Mouse (Mus musculus): Measurements from ENCODE around the gene Polrmt. TPM values are rescaled to one million over a fixed set of nuclear protein-coding genes. Genes with fewer than 3 reads are reported as not detected.

The Polrmt gene
- polyA plus RNA-seq, 1 experiment from 2014 or later: 36.5 TPM

DNA sequence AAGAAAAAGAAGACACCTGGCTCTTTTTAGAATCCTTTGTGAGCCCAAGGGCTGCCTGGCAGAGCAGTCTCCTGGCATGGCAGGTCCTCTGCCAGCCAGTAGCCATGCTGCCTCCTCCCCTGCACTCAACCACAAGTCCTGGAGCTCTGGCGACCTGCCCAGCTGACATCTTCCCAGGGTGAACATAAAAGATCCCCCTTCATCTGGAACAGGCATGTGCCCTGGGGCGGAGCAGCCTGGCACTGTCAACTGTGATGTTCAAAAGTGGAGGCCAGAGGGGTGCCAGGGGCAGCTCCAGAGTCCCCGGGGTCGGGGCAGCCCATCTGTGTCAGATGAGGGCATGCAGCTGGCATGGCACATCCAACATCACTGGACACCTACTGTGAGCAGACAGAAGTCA lies 31.4 kb downstream of the Polrmt start:
- no peaks in the 10 kb centered on the region for H3K9me3 ChIP-seq (ENCODE audit: control insufficient read depth, low read length)
- DNase-seq (ENCODE audit: low spot score) (no peak), ATAC-seq (replicated peaks; ENCODE audit: low FRiP score) (no peak)
- H3K9ac ChIP-seq (ENCODE audit: low read depth, low read length): no peak overlapping the region
- H3K36me3 ChIP-seq (ENCODE audit: control insufficient read depth, insufficient read depth, low read length): peaks cover 21% of the 10 kb centered on the region
- no peak overlapping the region for H3K27ac ChIP-seq (ENCODE audit: low read depth, low read length)
- H3K4me2 ChIP-seq: no peak overlapping the region
- peaks cover 50% of the 10 kb centered on the region for H3K27me3 ChIP-seq (replicated peaks; ENCODE audit: control insufficient read depth, insufficient read depth, low read length)
- no peak overlapping the region for H3K4me3 ChIP-seq (ENCODE audit: low read depth, low read length)
- H3K4me1 ChIP-seq (replicated peaks; ENCODE audit: control insufficient read depth, insufficient read depth, low read length): peaks cover 14% of the 10 kb centered on the region
- 61% methylated on average over 4 of the region's 4 CpGs for WGBS

DNA sequence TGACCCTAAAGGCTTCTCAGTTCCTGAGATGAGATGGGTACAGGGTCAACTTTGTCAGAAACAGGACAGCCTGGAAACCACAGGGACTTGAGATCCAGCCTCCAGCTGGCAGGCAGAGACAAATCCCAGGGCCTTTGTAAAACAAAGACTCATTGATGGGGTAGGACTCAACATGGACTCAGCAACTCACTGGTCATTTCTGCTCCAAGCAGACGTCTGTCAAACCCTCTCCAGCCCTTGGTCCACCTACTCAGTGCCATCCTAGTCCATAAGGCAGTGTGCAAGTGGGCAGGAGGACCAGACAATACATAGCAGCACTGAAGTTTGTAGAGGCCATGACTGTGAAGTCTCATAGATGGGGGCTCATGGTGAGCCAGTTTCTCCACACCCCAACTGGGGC lies 33.2 kb downstream of the Polrmt start:
- Histone ChIP-seq H3K4me3 (ENCODE audit: low read depth, low read length) (no peak overlapping the region), H3K9me3 (ENCODE audit: control insufficient read depth, low read length) (no peaks in the 10 kb centered on the region), H3K4me2 (peak overlapping the region; percentile 32), H3K36me3 (ENCODE audit: control insufficient read depth, insufficient read depth, low read length) (peaks cover 34% of the 10 kb centered on the region), H3K27ac (ENCODE audit: low read depth, low read length) (peak overlapping the region; percentile 60), H3K9ac (ENCODE audit: low read depth, low read length) (peak overlapping the region; percentile 11; the same call in 1 of the 2 replicates), H3K27me3 (replicated peaks; ENCODE audit: control insufficient read depth, insufficient read depth, low read length) (peaks cover 37% of the 10 kb centered on the region), H3K4me1 (replicated peaks; ENCODE audit: control insufficient read depth, insufficient read depth, low read length) (peaks cover 28% of the 10 kb centered on the region)
- no peak for DNase-seq (ENCODE audit: low spot score)
- 42% methylated on average over 1 of the region's 1 CpGs for WGBS
- no peak for ATAC-seq (replicated peaks; ENCODE audit: low FRiP score)

GRCm38 (mm10) chr10:79712499-79713126 lies 33.8 kb downstream of the Polrmt start:
- ATAC-seq (replicated peaks; ENCODE audit: low FRiP score): peak; percentile 90
- peak overlapping the region; percentile 32 for H3K4me2 ChIP-seq
- peak overlapping the region; percentile 11; the same call in 1 of the 2 replicates for H3K9ac ChIP-seq (ENCODE audit: low read depth, low read length)
- no peak overlapping the region for H3K4me3 ChIP-seq (ENCODE audit: low read depth, low read length)
- peaks cover 35% of the 10 kb centered on the region for H3K36me3 ChIP-seq (ENCODE audit: control insufficient read depth, insufficient read depth, low read length)
- WGBS: 21% methylated on average over 4 of the region's 6 CpGs
- DNase-seq (ENCODE audit: low spot score): peak; percentile 83
- peaks cover 30% of the 10 kb centered on the region for H3K4me1 ChIP-seq (replicated peaks; ENCODE audit: control insufficient read depth, insufficient read depth, low read length)
- H3K9me3 ChIP-seq (ENCODE audit: control insufficient read depth, low read length): no peaks in the 10 kb centered on the region
- peak overlapping the region; percentile 60 for H3K27ac ChIP-seq (ENCODE audit: low read depth, low read length)
- peaks cover 32% of the 10 kb centered on the region for H3K27me3 ChIP-seq (replicated peaks; ENCODE audit: control insufficient read depth, insufficient read depth, low read length)

GRCm38 (mm10) chr10:79712029-79712428 lies 34.4 kb downstream of the Polrmt start:
- Histone ChIP-seq H3K9ac (ENCODE audit: low read depth, low read length) (no peak overlapping the region), H3K36me3 (ENCODE audit: control insufficient read depth, insufficient read depth, low read length) (peaks cover 41% of the 10 kb centered on the region), H3K27me3 (replicated peaks; ENCODE audit: control insufficient read depth, insufficient read depth, low read length) (peaks cover 26% of the 10 kb centered on the region), H3K4me2 (no peak overlapping the region; the same call in 1 of the 2 replicates), H3K27ac (ENCODE audit: low read depth, low read length) (no peak overlapping the region), H3K4me1 (replicated peaks; ENCODE audit: control insufficient read depth, insufficient read depth, low read length) (peaks cover 33% of the 10 kb centered on the region), H3K4me3 (ENCODE audit: low read depth, low read length) (no peak overlapping the region), H3K9me3 (ENCODE audit: control insufficient read depth, low read length) (no peaks in the 10 kb centered on the region)
- ATAC-seq (replicated peaks; ENCODE audit: low FRiP score): peak; percentile 23
- WGBS: 86% methylated on average over 1 of the region's 1 CpGs
- DNase-seq (ENCODE audit: low spot score): no peak

DNA sequence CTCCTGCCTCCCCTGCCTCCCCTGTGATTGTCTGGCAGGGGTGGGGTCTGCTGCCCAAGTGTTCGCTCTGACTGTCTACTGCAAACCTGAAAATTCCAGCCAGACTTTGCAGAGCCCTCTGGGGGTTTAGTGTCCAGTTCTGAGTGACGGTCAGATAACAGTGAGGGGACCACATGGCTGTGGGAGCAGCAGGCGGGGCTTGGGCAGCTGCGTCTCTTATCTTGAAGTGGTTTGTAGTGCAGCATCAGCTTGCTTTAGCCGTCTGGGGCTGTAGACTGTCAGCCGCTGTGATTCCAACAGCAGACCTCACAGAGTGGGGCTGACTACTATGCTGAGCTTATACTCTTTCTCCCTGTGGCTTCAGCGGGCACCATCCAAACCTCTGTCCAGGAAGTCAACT lies 37.1 kb downstream of the Polrmt start:
- no peak overlapping the region for H3K4me3 ChIP-seq (ENCODE audit: low read depth, low read length)
- 36% methylated on average over 7 of the region's 7 CpGs for WGBS
- no peak for DNase-seq (ENCODE audit: low spot score)
- H3K9me3 ChIP-seq (ENCODE audit: control insufficient read depth, low read length): no peaks in the 10 kb centered on the region
- no peaks in the 10 kb centered on the region; the same call in 1 of the 2 replicates for H3K27me3 ChIP-seq (replicated peaks; ENCODE audit: control insufficient read depth, insufficient read depth, low read length)
- no peak overlapping the region for H3K4me2 ChIP-seq
- H3K4me1 ChIP-seq (replicated peaks; ENCODE audit: control insufficient read depth, insufficient read depth, low read length): peaks cover 52% of the 10 kb centered on the region
- ATAC-seq (replicated peaks; ENCODE audit: low FRiP score): no peak
- 0 out of 2 replicates have a peak overlapping the region, but pooled peaks have one; percentile 16 for H3K27ac ChIP-seq (ENCODE audit: low read depth, low read length)
- H3K9ac ChIP-seq (ENCODE audit: low read depth, low read length): no peak overlapping the region
- H3K36me3 ChIP-seq (ENCODE audit: control insufficient read depth, insufficient read depth, low read length): peaks cover 48% of the 10 kb centered on the region

DNA sequence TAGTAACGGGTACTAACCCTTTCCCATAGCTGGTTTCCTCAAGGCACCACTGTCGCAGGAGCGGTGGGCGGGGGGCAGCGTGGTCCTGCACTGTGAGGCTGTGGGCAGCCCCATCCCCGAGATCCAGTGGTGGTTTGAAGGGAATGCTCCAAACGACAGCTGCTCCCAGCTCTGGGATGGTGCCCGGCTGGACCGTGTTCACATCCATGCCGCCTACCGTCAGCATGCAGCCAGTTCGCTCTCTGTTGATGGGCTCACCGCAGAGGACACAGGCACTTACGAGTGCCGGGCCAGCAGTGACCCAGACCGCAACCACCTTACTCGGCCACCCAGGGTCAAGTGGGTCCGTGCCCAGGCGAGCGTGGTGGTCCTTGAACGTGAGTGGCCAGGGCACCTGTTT lies 37.7 kb downstream of the Polrmt start:
- no peak overlapping the region for H3K27ac ChIP-seq (ENCODE audit: low read depth, low read length)
- DNase-seq (ENCODE audit: low spot score) (no peak), ATAC-seq (replicated peaks; ENCODE audit: low FRiP score) (no peak)
- peaks cover 52% of the 10 kb centered on the region for H3K4me1 ChIP-seq (replicated peaks; ENCODE audit: control insufficient read depth, insufficient read depth, low read length)
- H3K9ac ChIP-seq (ENCODE audit: low read depth, low read length): no peak overlapping the region
- peaks cover 48% of the 10 kb centered on the region for H3K36me3 ChIP-seq (ENCODE audit: control insufficient read depth, insufficient read depth, low read length)
- 91% methylated on average over 21 of the region's 21 CpGs for WGBS
- H3K27me3 ChIP-seq (replicated peaks; ENCODE audit: control insufficient read depth, insufficient read depth, low read length): no peaks in the 10 kb centered on the region
- peak overlapping the region; percentile 19; the same call in 1 of the 2 replicates for H3K4me3 ChIP-seq (ENCODE audit: low read depth, low read length)
- H3K4me2 ChIP-seq: 0 out of 2 replicates have a peak overlapping the region, but pooled peaks have one; percentile 30
- H3K9me3 ChIP-seq (ENCODE audit: control insufficient read depth, low read length): no peaks in the 10 kb centered on the region

DNA sequence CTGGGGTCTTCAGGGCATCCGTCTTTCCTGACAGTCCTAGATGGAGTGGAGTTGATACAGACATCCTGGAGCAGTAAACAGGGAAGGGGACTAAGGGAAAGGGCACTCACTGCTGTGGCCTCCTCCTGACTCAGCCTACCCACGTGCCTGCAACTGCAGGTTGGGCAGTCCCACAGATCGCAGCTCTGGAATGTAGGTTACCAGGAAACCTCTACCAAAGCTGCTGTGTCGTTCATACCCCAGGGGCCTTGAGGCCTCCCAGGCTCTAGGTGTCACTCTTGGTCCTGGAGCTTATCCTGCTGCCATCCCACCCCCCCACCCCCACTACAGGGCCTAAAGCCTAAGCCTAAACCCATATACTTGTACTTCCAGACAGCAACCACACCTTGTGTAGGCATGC lies 38.6 kb downstream of the Polrmt start:
- Histone ChIP-seq H3K9me3 (ENCODE audit: control insufficient read depth, low read length) (no peaks in the 10 kb centered on the region), H3K36me3 (ENCODE audit: control insufficient read depth, insufficient read depth, low read length) (peaks cover 48% of the 10 kb centered on the region), H3K27ac (ENCODE audit: low read depth, low read length) (no peak overlapping the region), H3K4me2 (peak overlapping the region; percentile 82; the same call in 1 of the 2 replicates), H3K4me1 (replicated peaks; ENCODE audit: control insufficient read depth, insufficient read depth, low read length) (peaks cover 48% of the 10 kb centered on the region), H3K27me3 (replicated peaks; ENCODE audit: control insufficient read depth, insufficient read depth, low read length) (no peaks in the 10 kb centered on the region), H3K4me3 (ENCODE audit: low read depth, low read length) (peak overlapping the region; percentile 95), H3K9ac (ENCODE audit: low read depth, low read length) (peak overlapping the region; percentile 98)
- DNase-seq (ENCODE audit: low spot score) (no peak), ATAC-seq (replicated peaks; ENCODE audit: low FRiP score) (no peak)
- WGBS: 65% methylated on average over 4 of the region's 4 CpGs

GRCm38 (mm10) chr10:79707162-79707561 lies 39.2 kb downstream of the Polrmt start:
- Histone ChIP-seq H3K9ac (ENCODE audit: low read depth, low read length) (peak overlapping the region; percentile 98), H3K4me2 (peak overlapping the region; percentile 82), H3K4me3 (ENCODE audit: low read depth, low read length) (peak overlapping the region; percentile 95), H3K27me3 (replicated peaks; ENCODE audit: control insufficient read depth, insufficient read depth, low read length) (no peaks in the 10 kb centered on the region), H3K27ac (ENCODE audit: low read depth, low read length) (peak overlapping the region; percentile 92), H3K36me3 (ENCODE audit: control insufficient read depth, insufficient read depth, low read length) (peaks cover 48% of the 10 kb centered on the region), H3K9me3 (ENCODE audit: control insufficient read depth, low read length) (no peaks in the 10 kb centered on the region), H3K4me1 (replicated peaks; ENCODE audit: control insufficient read depth, insufficient read depth, low read length) (peaks cover 44% of the 10 kb centered on the region)
- DNase-seq (ENCODE audit: low spot score): no peak
- 68% methylated on average over 1 of the region's 1 CpGs for WGBS
- ATAC-seq (replicated peaks; ENCODE audit: low FRiP score): no peak

Data from liver, embryonic 11.5 days (tissue).